Mouse (Mus musculus) megakaryocyte, embryonic 14.5 days (primary cell): ENCODE results near the gene Ankmy1.

Experiments used
- FLI1 ChIP-seq: IDR thresholded peaks from 2 replicates; pipeline ENCODE4 v1.6.1; 2012; ENCODE audit warnings: low read length, inconsistent platforms, mixed read lengths
- GATA1 ChIP-seq: IDR thresholded peaks from 3 replicates; pipeline ENCODE4 v1.6.1; 2012; ENCODE audit warnings: mixed read lengths, low read length, inconsistent platforms, borderline replicate concordance

- TF ChIP-seq GATA1 (no peak), FLI1 (no peak)
Observed at GRCm38 (mm10) chr1:92920474-92921200, 17.9 kb upstream of the Ankmy1 start.
